Mouse (Mus musculus) gastrocnemius, postnatal 4 days (tissue): ENCODE data around the gene Nol12. TPM values are rescaled to one million over a fixed set of nuclear protein-coding genes. Genes with fewer than 3 reads are reported as not detected.
A peak's percentile ranks its signal among the peaks of the same experiment; 100 is the strongest.

Experiments used
- DNase-seq, 2 experiments: peaks; one replicate each; pipeline ENCODE4 v3.0.0; 2021 to 2022; ENCODE audit warnings: low spot score in 2 of 2, mixed read lengths in 2 of 2
- total RNA-seq, 2 experiments: library from RNA; stranded (reverse); gene quantifications; 2 replicates each; pipeline ENCODE4 v1.2.3; 2021

Gene Nol12
- total RNA-seq, 2 experiments from 2014 or later, result 34.4 to 38.6 TPM

DNA sequence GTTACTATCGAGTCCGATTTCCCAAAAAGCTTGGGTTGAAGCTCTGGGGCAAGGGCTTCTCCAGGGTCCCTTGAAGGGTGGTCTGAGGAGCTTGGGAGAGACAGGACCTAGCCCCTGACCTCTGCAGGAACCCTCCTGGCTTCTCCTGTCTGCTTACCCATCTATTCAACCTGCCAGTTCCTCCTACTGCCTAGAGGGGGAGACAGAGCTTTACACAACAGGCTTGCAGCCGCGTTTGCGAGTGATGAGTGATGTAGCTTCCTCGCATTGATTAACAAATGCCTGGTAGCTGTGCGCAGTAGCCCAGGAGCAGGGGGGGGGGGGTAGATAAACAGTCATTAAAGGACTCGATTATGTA, 19.1 kb upstream of the Nol12 start:
- peak in 1 of 2 experiments; percentile 70 for DNase-seq

DNA sequence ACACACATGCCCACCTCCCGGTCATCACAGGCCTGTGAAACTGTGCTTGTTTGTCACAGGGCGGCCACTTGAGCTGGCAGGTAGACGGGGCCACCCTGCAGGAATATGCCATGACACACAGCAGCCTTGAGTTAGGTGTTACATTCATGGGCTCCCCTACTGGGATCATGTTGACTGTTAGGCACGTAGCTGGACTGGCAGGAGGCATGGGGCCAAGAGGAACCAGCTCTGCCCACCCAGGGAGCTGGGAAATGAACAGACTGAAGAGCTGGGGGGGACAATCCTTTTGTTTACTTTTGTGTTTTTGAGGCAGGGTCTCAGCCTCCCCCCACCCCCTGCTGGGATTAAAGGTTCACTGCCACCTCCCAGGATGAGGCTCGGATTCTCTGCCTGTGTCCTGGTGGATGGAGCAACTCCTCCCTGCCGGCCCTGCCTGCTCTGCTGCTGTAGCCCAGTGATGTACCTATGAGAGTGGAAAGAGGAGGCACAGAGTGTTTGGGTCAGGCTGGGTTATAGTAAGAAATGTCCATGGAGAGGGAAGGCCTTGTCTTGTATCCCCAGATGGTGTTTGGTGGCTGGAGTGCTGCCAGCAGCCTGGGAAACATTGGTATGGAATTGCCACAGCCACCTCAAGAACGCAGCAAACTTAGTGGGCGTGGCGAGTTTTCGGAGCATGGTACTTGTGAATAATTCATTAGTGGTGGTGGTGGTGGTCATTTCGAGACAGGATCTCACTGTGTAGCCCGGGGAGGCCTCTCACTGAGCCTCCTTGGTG, 18.5 kb upstream of the Nol12 start:
- peak in 1 of 2 experiments; percentile 37 for DNase-seq

DNA sequence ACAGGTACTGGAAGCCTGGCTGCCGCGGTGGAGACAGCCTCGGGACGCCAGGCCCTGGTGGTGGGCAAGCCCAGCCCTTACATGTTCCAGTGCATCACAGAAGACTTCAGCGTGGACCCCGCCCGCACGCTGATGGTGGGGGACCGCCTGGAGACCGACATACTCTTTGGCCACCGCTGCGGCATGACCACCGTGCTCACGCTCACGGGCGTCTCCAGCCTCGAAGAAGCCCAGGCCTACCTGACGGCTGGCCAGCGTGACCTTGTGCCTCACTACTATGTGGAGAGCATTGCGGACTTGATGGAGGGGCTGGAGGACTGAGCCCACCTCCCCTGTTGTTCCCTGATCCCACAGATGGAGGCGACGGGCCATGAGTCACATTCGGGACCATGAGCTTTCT, 16.6 kb upstream of the Nol12 start:
- peak in 1 of 2 experiments; percentile 19 for DNase-seq

GRCm38 (mm10) chr15:78919914-78920313, 14.8 kb upstream of the Nol12 start:
- no peak for DNase-seq

GRCm38 (mm10) chr15:78922700-78923099, 12.0 kb upstream of the Nol12 start:
- DNase-seq, result no peak

DNA sequence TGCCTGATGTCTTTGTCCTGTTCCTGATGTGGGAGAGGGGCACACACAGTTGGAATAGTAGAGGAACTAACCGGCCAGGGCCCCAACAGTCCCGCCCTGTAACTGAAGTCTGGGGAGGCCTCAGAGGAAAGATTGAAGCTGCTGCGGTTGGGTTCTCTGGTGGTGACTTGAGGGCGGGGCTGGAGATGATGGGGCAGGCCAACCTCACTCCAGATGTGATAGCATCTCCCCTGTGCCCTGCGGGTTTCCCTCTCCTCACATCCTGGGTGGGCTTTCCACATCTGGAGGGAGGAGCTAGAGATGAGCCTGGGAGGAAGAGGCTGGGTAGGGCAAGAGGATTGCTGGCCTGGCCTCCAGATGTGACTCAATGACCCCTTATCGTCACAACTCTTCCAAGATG, 11.1 kb upstream of the Nol12 start:
- DNase-seq, result peak in 1 of 2 experiments; percentile 13

DNA sequence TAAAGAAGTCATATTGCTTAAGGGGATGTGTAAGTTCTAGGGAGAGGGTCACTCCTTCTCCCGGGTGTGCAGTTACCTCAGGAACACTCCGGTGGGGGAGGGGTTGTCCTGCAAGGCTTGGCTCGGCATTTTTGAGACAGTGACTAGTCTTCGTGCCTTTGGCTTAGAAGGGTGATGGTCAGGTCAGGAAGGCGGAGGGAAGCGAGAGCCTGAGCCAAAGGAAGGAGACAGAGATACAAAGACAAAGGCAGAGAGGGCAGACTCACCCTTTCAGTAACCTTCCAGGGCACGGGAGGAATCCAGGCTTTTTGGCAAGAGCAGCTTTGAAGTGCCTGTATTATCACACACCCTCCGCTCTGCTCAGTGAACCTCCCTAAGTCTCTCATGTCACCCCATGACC, 9.6 kb upstream of the Nol12 start:
- no peak for DNase-seq

- DNase-seq, result peak; percentile 93 to 96
Measured at GRCm38 (mm10) chr15:78926021-78926919, 8.5 kb upstream of the Nol12 start, which contains the start of gene Lgals1. Gene Lgals1, plus strand, starts transcription at chr15:78926725.

DNA sequence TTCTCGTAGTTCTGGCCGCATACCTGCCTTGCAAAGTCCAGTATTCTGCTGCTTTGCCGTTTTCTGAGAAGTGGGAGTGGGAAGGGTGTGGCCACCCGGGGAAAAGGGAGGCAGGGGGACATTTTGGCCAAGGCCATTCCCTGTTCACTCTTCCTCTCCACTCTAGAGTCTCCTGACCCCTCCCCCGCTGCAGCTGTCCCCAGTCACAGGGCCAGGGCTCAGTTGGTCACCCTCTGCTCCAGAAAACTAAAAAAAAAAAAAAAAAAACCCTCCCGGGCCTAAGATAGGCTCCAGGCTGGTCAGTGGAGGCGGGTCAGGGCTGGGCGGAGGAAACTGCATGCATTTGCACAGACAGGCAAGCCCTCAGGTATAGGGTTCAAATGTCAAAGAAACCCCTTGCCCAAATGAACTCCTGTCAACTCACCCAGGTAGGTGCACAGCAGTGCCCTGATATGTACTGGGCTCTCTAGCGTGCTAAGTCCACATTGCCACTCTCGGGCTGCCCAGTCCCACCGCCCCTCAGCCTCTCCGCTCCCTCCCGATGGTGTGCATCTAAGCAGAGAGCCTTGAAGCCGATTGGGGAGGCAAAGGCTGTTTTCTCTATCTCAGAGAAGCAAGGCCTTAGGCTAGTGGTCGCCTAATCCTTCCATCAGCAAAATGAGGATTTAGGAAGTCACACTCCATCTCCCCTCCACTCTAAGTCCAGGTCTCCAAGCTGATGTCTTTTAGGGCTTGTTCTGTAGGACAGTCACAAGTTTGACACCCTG, 7.5 kb upstream of the Nol12 start:
- peak in 1 of 2 experiments; percentile 76 for DNase-seq

DNA sequence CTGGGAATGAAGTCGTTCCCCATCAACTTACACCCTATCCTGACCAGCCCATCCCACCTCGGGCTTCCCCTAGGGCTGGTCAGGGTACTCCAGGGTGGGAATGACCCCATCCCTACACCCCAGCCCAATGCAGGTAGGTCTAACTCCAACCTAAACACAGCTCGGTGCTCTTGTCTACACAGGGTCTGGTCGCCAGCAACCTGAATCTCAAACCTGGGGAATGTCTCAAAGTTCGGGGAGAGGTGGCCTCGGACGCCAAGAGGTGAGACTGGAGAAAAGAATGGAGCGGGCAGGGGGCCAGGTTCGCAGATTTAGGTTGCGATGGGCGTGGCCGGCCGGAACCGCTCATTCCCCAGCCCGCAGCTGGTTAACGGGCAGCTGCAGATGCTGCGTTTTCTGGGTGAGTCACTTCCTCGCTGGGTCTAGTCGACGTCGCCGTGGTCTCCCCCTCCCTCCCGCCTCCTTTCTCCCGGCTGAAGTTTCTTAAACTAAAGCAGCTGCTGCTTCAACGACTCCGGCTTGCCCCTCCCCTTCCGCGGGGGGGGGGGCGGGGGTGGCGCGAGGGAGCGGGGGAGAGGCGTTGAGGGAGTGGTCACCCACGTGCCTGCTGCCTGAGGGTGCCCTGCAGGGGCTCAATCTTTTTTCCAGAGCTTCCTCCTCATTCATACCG, 6.8 kb upstream of the Nol12 start:
- DNase-seq, result peak; percentile 68 to 84

- no peak for DNase-seq
Measured at GRCm38 (mm10) chr15:78928539-78928938, 6.2 kb upstream of the Nol12 start.

DNA sequence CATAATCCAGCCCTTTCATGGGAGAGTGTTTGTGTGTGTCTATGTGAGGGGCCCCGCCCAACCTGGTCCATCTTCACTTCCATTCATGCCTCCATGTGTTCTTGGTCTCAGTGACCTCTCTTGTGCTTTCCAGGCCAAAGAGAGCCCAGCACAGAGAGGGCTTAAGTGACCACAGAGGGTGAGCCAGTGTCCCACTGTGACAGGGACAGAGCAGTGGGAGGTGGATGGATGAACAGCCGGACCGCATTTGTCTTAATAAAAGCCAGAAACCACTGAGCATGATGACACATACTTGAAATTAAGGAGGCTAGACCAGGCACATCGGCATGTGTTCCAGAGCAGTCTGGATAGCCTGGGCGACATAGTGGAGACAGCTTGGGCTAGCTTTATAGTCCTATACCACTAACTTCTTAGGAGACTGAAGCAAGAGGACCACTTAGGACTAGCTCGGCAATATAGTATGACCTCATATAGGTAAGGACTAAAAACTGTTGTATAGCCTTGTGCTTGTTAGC, 4.5 kb upstream of the Nol12 start:
- DNase-seq, result no peak

DNA sequence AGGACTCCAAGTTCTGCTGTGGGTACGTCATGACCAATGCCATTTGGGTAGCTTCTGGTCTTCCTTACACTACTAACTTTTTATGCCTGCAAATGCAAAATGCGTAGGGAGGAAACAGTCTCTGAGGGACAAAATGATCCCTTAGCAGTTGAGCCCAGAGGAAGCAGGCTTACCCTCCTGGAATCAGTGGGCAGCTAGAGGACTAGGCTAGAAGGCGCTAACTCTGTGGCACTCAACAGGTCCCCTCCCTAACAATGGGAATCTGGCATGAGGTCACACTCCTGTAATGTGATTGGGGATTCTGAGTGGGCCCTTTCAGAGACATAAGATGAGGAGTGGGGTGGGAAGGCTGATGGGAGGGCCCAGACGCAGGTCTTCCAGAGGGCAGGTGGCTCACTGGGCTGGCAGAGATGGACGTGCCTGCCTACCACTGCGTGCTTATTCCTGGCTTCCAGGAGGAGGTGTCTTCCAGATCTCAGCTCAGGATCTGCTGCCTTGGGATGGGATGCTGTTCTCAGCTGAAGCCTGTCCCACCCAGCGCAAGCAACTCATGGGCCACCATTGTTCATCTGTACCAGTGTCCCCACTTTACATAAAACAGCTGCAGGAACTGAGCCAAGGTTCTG, 3.8 kb upstream of the Nol12 start:
- no peak for DNase-seq

- DNase-seq, result peak in 1 of 2 experiments; percentile 56
Measured at GRCm38 (mm10) chr15:78931577-78931976, 3.2 kb upstream of the Nol12 start.

- no peak for DNase-seq
Measured at GRCm38 (mm10) chr15:78936403-78936802, 1.7 kb downstream of the Nol12 start.

- no peak for DNase-seq
Measured at GRCm38 (mm10) chr15:78937311-78937710, 2.6 kb downstream of the Nol12 start.

DNA sequence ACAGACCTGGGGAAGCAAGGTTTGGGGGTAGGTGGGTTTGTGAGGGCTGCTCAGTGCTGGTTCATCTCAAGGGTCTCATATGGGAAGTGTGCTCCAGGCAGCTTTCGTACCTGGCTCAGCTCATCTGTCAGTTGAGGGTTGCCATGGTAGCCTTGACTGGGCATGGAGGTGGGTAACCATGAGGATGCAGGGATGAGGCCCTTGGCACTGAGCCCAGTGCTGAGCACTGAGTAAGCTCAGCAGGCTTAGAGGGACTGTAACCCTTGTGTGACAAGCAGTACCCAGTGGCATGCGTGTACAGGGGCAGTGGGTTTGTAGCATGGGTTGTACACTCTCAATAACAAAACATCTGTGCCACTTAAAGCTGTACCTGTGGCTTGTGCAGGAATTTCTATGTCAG, 3.2 kb downstream of the Nol12 start:
- DNase-seq, result no peak

DNA sequence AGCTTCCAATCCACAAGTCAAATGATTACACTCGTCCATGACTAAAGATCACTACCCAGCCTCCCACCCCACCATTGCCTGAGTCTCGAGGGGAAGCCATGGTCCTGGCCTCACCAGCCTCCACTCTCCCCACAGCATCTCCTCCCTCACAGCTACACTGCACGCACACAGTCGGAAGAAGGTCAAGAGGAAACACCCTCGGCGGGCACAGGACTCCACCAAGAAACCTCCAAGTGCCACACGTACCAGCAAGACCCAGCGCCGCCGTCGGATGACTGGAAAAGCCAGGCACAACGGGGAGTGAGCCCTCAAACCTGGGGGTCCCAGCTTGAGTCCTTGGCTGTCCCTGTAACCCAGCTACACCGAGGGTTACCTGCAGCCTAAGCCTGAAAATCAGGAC, 5.6 kb downstream of the Nol12 start:
- DNase-seq, result no peak

DNA sequence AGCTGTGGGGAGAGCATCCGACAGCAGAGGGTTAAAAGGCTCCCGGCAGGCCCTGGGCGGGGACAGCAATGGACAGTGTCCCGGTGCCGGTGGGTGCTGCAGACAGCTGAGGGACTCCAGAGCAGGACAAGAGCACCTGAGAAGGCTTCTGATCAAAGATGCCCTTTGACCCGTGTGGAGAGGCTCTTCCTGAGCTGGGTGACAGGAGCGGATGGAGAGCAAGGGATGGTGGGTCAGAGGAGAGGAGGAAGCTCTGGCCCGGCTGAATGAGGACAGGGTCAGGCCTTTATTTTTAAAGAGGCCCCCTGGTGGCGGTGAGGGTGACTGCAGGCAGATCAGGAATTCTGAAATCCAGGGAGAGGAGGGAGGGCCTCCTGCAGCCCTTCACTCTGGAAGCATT, 7.9 kb downstream of the Nol12 start:
- DNase-seq, result peak; percentile 73 to 84

- DNase-seq, result no peak
Measured at GRCm38 (mm10) chr15:78946232-78946631, 11.5 kb downstream of the Nol12 start.
